Mouse (Mus musculus) layer of hippocampus, adult 2 months (tissue): Measurements from ENCODE around the gene Tmx2. TPM values are rescaled to one million over a fixed set of nuclear protein-coding genes. Genes with fewer than 3 reads are reported as not detected.
"Not testable (repeated sequence)": the region's sequence is repeated elsewhere in the genome, so short reads cannot be mapped to it uniquely, and the experiment has no call there.

Experiments used
- DNase-seq, 2 experiments: peaks; one replicate each; pipeline ENCODE4 v3.0.0; 2022; ENCODE audit warnings: low spot score in 2 of 2
- H3K27ac ChIP-seq: fragments of 200-600 bp; 2 replicates; pipeline ENCODE4 v1.8.1; 2022
- H3K4me3 ChIP-seq: fragments of 200-600 bp; 2 replicates; pipeline ENCODE4 v1.8.1; 2022; ENCODE audit warnings: mild to moderate bottlenecking
- CTCF ChIP-seq: fragments of 200-600 bp; conservative IDR thresholded peaks from 2 replicates; pipeline ENCODE4 v1.8.1; 2022; ENCODE audit warnings: antibody characterized with exemption, mild to moderate bottlenecking, moderate library complexity
- long read RNA-seq, 2 experiments: library from polyadenylated mRNA; stranded (forward); transcript quantifications; one replicate each; pipeline ENCODE4 v2.0.0; 2021; ENCODE audit warnings: borderline mapping rate in 2 of 2
- total RNA-seq, 2 experiments: library from RNA; stranded (reverse); gene quantifications; 2 replicates each; pipeline ENCODE4 v1.2.3; 2021

The Tmx2 gene
- 100 to 1,000 TPM; 231 to 240 TPM for total RNA-seq
- long read RNA-seq, experiment 1, transcript Tmx2-201 (8 exons, 1,977 nt), result major isoform, 272 of 289 reads
- long read RNA-seq, experiment 1, partial matches to known transcripts, result 6 of 289 reads
- long read RNA-seq, experiment 1, other reads (novel, unspliced or antisense), result 9 of 289 reads
- long read RNA-seq, experiment 2, transcript Tmx2-201 (8 exons, 1,977 nt), result major isoform, 381 of 403 reads
- long read RNA-seq, experiment 2, partial matches to known transcripts, result 10 of 403 reads
- long read RNA-seq, experiment 2, other reads (novel, unspliced or antisense), result 9 of 403 reads

DNA sequence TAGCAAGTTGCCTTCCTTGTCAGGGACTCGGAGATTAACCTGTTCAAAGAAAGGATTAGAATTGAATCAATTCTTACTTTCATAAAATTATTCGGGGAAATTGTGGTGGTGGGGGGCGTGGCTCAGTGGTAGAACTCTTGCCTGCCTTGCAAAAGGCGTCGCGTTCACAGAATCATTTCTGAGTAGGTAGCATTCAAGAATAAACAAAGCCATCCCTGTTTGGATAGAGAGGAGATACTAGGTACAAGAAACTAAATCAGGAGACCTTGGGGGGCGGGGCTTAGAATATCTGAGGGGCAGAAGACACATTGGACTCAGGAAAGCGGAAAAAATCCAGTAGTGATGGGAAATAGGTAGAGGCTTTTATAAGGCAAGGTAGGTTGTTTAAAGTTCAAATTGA lies at the start of gene Tmx2:
Gene Tmx2 (minus strand): TSS at position 125 of the 400 bp plus-strand sequence.
- Histone ChIP-seq H3K4me3 (peak within 1 kb of the TSS; percentile 97), H3K27ac (peak within 1 kb of the TSS; percentile 90)
- no peak for DNase-seq
- TF ChIP-seq CTCF, result no peak

DNA sequence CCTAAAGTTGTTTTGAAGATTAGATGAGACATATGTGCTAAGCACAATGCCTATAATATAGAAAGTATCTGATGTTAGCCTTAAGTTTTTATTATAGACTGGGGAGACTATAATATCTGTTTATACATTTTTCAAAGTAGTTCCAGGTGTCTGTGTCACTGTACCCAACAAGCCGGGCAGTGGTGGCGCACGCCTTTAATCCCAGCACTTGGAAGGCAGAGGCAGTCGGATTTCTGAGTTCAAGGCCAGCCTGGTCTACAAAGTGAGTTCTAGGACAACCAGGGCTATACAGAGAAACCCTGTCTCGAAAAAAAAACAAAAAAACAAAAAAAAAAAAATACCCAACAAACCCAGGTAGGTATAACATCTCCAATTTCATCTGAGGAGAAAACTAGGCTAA lies 49.3 kb upstream of the Tmx2 start:
- not testable (repeated sequence) for H3K27ac ChIP-seq, H3K4me3 ChIP-seq, DNase-seq

DNA sequence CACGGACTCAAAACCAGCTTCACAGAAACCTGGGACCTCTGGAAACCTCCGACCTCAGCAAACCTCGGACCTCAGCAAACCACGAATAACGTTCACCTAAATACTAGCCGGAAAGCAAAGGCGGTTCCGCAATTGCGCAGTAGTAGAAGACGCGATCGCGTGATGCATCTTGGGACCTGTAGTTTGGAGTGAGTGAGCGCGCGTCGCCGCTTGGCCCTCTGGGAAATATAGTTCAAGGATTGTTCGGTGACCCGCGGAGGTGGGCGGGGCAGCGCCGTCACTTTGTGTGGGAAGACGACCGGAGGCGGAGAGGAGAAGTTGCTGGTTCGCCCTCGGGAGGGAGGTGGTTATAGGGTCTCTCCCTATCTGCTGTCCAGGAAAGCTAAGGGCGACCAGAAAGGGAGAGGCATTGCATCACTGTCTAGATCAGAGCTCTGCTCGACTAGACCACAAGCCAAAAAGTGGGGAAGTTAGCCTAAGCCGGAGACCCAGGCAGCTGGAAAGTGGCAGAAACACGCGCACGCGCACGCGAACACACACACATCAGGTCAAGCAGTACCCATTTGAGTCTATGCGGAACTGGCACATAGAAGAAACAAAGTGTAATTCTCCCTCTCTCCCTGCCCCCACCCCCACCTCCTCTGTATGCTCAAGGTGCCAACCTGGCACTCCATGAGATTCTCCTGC lies 48.4 kb upstream of the Tmx2 start, which contains the start of gene Clp1:
Gene Clp1 (minus strand): TSS at position 179 of the 687 bp plus-strand sequence.
- no peak for TF ChIP-seq CTCF
- Histone ChIP-seq H3K27ac (peak within 1 kb of the TSS; percentile 90), H3K4me3 (peak within 1 kb of the TSS; percentile 89)
- DNase-seq, result peak; percentile 94 to 96

DNA sequence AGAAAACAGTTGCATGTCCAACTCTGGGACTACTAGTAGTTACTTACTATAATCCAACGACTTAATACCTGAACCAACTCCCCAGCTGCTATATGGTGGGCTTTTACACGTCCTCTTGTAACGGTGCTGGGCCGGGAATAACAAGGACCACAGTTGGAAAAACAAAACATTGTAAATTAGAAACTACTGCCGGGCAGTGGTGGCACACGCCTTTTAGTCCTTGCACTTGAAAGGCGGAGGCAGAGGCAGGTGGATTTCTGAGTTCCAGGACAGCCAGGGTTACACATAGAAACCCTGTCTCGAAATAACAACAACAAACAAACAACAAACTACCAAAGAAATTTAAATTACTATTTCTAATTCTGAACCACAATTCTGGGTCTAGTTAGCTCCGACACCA lies 47.8 kb upstream of the Tmx2 start:
- H3K27ac ChIP-seq, result peak overlapping the region; percentile 90
- no peak for DNase-seq
- TF ChIP-seq CTCF, result no peak
- peak overlapping the region; percentile 89 for H3K4me3 ChIP-seq

DNA sequence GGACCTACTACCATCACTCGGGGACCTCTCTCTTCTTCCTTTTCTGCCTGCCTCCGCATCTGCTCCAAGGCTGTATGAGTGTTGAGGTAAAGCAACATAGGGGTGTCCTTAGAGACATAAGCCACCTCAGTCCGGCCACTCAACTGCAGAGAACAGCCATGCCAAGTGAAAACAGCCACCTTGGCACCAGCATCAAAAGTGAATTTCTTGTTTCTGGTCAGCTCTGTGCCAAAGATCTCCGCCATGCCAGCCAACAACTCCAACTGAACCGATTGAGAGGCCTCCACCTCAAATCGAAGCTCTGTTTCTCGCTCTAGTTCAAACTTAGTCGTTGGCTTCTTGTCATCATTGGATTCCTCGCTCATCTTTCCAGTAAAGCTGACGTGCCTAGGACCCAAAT lies 46.8 kb upstream of the Tmx2 start:
- no peak for DNase-seq
- Histone ChIP-seq H3K27ac (no peak overlapping the region), H3K4me3 (peak overlapping the region; percentile 89; the same call in 1 of the 2 replicates)
- no peak for TF ChIP-seq CTCF

DNA sequence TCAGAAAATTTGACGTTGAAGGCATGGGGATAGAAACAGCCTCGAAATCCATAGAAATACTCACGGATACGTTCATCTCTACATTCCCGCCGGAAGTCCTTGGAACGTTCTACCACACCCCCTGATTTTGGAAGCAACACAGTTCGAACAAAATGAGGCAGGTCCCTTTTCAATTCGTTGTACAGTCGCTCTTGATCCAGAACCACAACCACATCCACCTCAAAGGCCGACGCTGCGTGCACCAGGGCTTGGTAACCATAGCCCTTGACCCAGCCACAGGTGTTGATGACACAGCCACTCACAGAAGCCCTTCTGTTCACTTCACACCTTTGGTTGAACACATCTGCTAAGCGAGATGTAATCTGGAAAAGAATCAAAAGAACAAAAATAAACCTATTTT lies 44.9 kb upstream of the Tmx2 start:
- H3K27ac ChIP-seq, result no peak overlapping the region
- no peak for DNase-seq
- no peak for TF ChIP-seq CTCF

DNA sequence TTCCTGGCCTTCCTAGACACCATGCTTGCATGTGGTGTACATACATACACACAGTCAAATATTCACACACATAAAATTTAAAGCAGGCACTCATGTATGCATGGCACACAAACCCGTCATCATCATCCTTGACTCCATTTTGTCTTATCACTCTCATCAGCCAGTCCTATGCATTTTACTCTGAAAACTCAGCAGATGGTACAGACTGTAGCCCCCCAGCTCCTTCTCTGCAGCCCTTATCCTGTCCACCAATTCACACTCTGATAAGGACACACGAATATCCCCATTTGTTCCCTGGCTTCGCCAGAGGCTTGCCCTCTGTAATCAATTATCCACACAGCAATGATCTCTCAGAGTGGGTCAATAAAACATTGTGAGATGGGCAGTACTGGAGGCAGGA lies 42.2 kb upstream of the Tmx2 start:
- DNase-seq, result no peak
- no peak overlapping the region for H3K27ac ChIP-seq
- TF ChIP-seq CTCF, result no peak
- H3K4me3 ChIP-seq, result no peak overlapping the region

More for the DNA sequence above, 44.9 kb upstream of the Tmx2 start:
- no peak overlapping the region for H3K4me3 ChIP-seq

DNA sequence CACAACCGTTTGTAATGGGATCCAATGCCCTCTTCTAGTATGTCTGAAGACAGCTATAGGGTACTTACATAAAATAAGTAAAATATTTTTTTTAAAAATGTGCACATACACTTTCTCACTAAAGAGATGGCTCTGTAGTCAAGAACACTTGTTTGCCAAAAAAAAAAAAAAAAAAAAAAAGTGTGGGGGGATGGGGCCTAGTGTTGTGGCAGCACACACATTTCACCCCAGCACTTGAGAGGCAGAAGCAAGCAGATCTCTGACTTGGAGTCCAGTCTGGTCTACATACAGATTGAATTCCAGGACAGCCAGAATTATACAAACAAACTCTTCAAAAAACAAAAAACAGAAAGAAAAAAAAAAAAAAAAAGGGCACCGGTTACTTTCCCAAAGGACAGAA lies 41.8 kb upstream of the Tmx2 start:
- DNase-seq, result no peak
- Histone ChIP-seq H3K27ac (no peak overlapping the region), H3K4me3 (no peak overlapping the region)
- no peak for TF ChIP-seq CTCF

DNA sequence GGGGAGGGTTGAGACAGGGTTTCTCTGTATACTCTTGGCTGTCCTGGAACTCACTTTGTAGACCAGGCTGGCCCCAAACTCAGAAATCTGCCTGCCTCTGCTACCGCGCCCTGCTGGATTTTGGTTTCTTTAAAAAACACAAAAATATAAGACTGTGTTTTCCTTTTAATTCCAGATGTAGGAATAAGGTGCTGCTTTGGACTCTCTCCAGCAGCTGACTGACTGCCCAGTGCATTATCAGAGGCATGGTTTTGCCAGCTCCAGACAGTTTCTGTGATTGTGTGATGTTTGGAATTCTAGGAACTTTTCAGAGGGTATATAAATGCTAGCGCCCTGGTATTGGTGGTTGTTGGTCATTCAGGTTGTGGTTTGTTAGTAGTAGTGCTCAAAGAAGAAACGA lies 38.4 kb upstream of the Tmx2 start:
- Histone ChIP-seq H3K4me3 (no peak overlapping the region), H3K27ac (no peak overlapping the region)
- TF ChIP-seq CTCF, result no peak
- no peak for DNase-seq

DNA sequence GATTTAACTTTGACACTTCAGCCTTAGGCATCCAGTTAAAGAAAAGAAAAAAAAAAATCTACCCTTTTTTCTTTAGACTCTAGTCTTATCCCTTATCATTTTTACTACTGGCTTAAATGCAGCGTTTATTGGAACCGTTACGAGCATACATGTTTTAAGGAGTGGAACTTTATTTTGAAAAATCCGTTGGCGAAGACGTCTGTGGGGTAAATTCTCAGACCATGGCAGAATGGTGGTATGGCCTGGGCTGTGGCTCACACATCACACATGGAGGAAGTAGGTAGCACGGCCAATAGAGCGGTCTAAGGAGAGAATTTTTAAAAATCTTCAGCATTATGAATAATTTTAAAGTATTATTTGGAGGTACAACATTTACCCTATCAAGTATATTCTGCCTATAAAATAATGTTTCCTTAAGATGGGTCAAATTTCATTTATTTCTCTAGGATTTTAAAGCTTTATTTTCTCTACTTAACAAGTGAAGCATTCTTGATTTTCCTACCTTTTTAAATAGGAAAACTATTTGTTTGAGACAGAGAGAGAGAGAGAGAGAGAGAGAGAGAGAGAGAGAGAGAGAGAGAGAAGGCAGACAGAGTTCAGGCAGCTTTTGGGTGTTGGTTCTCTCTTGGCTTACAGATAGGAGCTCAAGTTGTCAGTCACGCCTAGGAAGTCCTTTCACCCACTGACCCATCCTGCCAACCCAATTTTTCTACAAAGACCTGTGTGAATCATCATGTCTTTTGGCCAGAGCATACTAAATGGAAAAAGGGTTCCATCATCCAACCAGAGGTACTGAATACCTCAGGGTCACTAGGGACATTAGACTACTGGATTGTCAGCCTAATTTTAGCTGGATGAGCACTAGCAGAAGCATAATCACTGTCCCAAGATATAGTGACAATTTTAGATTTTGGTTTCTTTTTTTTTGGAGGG lies 37.7 kb upstream of the Tmx2 start:
- TF ChIP-seq CTCF, result no peak
- no peak for DNase-seq
- Histone ChIP-seq H3K4me3 (peak overlapping the region; percentile 72), H3K27ac (peak overlapping the region; percentile 98)

DNA sequence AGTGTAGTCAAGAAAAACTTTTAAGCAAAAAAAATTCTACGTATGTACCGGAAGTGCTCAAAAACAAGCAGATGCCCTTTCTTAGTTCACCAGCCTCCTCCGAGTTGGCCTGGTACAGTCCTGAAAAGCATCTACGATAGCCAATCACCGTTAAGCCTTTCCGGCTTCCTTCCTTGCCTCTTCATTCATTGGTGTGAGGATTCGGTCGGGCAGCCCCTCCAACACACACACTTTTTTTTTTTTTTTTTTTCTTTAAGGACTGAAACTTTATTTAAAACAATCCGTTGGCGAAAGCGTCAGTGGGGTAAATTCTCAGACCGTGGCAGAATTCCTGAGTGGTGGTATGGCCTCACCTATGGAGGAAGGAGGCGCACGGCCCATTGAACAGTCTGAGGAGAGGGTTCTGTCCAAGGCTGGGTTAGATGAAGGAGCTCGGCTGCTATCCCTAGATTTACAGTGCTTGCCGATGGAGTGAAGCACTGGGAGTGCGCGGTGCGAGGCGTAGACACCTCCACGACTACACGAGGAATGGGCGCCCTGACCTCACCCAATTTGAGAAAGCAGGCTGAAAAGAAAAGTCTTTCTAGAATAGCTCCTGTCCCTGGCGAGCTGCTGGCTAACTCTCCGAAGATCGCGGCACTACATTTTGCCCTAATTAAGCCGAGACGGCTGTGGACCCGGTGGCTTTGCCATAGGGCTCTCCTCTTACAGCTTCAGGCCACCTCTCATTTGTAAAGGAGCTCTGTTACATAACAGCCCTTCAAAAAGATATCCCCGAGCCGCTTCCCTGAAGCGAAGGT lies 36.8 kb upstream of the Tmx2 start:
- Histone ChIP-seq H3K4me3 (peak overlapping the region; percentile 72), H3K27ac (peak overlapping the region; percentile 98)
- peak in 1 of 2 experiments; percentile 94 for DNase-seq
- no peak for TF ChIP-seq CTCF

DNA sequence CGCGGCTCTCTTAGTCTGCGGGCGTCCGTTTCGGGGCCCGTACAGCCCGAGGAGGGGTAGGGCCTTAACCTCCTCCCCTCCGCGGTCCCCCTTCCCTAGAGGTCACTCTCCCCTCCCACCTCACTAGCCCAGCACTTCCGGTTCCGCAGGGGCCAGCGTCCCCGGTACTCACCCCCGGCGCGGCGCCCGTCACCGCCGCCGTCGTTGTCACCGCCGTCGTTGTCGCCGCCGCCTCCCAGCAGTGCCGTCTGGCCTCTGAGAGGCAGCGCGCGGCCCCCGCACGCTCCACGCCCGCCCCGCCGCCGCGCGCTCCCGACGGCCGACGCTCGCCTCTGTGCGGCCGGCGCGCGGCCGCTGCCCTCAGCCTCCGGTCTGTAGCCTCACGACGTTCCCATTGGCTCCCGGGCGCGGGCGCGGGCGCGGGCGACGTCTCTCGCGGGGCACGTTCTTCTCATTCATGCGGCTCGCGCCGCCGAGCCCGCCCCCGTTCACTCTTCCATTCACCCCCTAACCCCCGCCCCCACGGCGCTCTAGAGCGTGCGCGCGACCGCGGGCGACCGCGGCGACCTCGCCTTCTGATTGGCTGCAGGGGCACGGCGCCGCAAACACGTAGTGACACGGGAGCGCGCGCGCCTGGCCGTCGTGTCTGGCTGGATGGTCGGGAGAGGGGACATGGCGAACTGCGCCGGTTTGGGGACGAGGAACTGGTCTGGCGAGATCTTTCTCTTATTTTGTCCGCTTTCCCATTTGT lies 36.0 kb upstream of the Tmx2 start, which contains the start of gene Zdhhc5:
Gene Zdhhc5 (minus strand): TSS at position 370 of the 751 bp plus-strand sequence.
- TF ChIP-seq CTCF, result no peak
- Histone ChIP-seq H3K4me3 (peak within 1 kb of the TSS; percentile 72), H3K27ac (peak within 1 kb of the TSS; percentile 98)
- peak; percentile 97 to 99 for DNase-seq
